Mouse (Mus musculus) bone marrow macrophage, adult 2 months (primary cell): ENCODE data around the gene Urb1.

Source experiments
- CTCF ChIP-seq: IDR thresholded peaks from 2 replicates; pipeline ENCODE4 v1.5.1; 2012; ENCODE audit warnings: low read depth, mild to moderate bottlenecking, low read length, moderate library complexity
- POLR2A ChIP-seq: IDR thresholded peaks from 2 replicates; pipeline ENCODE4 v1.6.1; 2012; ENCODE audit warnings: mild to moderate bottlenecking, low read depth, low read length, borderline replicate concordance

GRCm38 (mm10) chr16:90812086-90812485, 1.9 kb upstream of the Urb1 start:
- TF ChIP-seq CTCF = no peak
- TF ChIP-seq POLR2A = no peak
